Mouse (Mus musculus) heart, adult 9 months (tissue): ENCODE data around the gene Ms4a3.

Experiments
- DNase-seq, 2 experiments: peaks; one replicate each; pipeline ENCODE4 v3.0.0; 2022; ENCODE audit warnings: low spot score in 2 of 2

Ms4a3 gene

DNA sequence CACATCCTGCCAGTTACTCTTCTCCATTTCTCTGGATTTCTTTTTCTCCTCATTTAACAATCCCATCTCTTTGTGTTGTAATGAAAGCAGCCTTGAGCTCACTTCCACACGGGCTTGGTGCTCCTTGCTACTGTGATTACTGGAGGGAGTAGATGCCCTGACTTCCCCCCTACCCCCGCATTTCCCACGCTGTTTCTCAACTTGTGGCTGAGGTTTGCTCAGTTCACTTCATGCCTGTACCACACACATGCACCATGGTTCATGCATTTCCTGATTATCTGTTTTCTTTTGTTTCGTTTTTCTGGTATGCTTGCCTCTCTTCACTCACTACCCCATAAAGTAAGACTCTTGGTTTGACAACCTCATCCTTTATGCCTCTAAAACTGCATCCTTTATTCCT lies 51.4 kb downstream of the Ms4a3 start:
- no peak for DNase-seq
